Mouse (Mus musculus) bone marrow macrophage, adult 2 months (primary cell): ENCODE measurements at regions not wholly inside any gene's neighbourhood (a gene's known extent, or its start where the extent isn't known, plus 50 kb on each side); places are given as distances from the start of the nearest gene placed in this dataset.

Experiments
- CTCF ChIP-seq: IDR thresholded peaks from 2 replicates; pipeline ENCODE4 v1.5.1; 2012; ENCODE audit warnings: low read depth, mild to moderate bottlenecking, low read length, moderate library complexity
- POLR2A ChIP-seq: IDR thresholded peaks from 2 replicates; pipeline ENCODE4 v1.6.1; 2012; ENCODE audit warnings: mild to moderate bottlenecking, low read depth, low read length, borderline replicate concordance

GRCm38 (mm10) chr4:54481766-54482165, 463.1 kb upstream of the Zfp462 start:
- TF ChIP-seq POLR2A (no peak), CTCF (no peak)
